Mouse (Mus musculus) stomach, embryonic 14.5 days (tissue): ENCODE data around the gene Fam19a4. TPM values are rescaled to one million over a fixed set of nuclear protein-coding genes. Genes with fewer than 3 reads are reported as not detected.
"Not testable (repeated sequence)": the region's sequence is repeated elsewhere in the genome, so short reads cannot be mapped to it uniquely, and the experiment has no call there.

Experiments
- ATAC-seq: fragments of 200-750 bp; cut with Nextera tagmentation; 2 replicates; pipeline ENCODE4 v1.8.0; 2017; ENCODE audit warnings: low read depth, moderate TSS enrichment; ENCODE audit not compliant: insufficient number of reproducible peaks, insufficient read depth, low FRiP score
- H3K27ac ChIP-seq: fragments of 300-500 bp; sonication (generic); 2 replicates; pipeline ENCODE4 v1.5.1; 2014; ENCODE audit warnings: mild to moderate bottlenecking, low read length, moderate library complexity, mixed read lengths
- H3K27me3 ChIP-seq: fragments of 300-500 bp; sonication (generic); 2 replicates; pipeline ENCODE4 v1.6.1; 2014; ENCODE audit warnings: low read length, control low read depth, mixed read lengths; ENCODE audit not compliant: control insufficient read depth, insufficient read depth
- H3K36me3 ChIP-seq: fragments of 300-500 bp; sonication (generic); 2 replicates; pipeline ENCODE4 v1.6.1; 2014; ENCODE audit warnings: mild to moderate bottlenecking, control low read depth, low read length, moderate library complexity, mixed read lengths; ENCODE audit not compliant: control insufficient read depth, insufficient read depth
- H3K4me1 ChIP-seq: fragments of 300-500 bp; sonication (generic); 2 replicates; pipeline ENCODE4 v1.6.1; 2014; ENCODE audit warnings: low read length, control low read depth, mixed read lengths; ENCODE audit not compliant: control insufficient read depth, insufficient read depth
- H3K4me2 ChIP-seq: fragments of 300-500 bp; sonication (generic); replicated peaks from 2 replicates; pipeline ENCODE4 v1.6.1; 2014; ENCODE audit warnings: low read depth, low read length, control low read depth
- H3K4me3 ChIP-seq: fragments of 300-500 bp; sonication (generic); 2 replicates; pipeline ENCODE4 v1.5.1; 2014; ENCODE audit warnings: low read depth, low read length, control low read depth
- H3K9ac ChIP-seq: fragments of 300-500 bp; sonication (generic); replicated peaks from 2 replicates; pipeline ENCODE4 v1.6.1; 2014; ENCODE audit warnings: low read depth, mild to moderate bottlenecking, control low read depth, low read length, moderate library complexity, mixed read lengths
- H3K9me3 ChIP-seq: fragments of 300-500 bp; sonication (generic); 2 replicates; pipeline ENCODE4 v1.6.1; 2016; ENCODE audit warnings: low read depth, low read length, control low read depth; ENCODE audit not compliant: control insufficient read depth
- WGBS: fragments of 180-500 bp; shearing (Covaris S2); extraction: QIAGEN DNeasy Blood & Tissue Kit; methylation state at CpG from one replicate; pipeline ENCODE4 v1.1.7; 2014; 5-methylcytosine and 5-hydroxymethylcytosine counted together
- polyA plus RNA-seq: library from polyadenylated mRNA; unstranded; fragments of >200 nt; fragmentation: Nextera tagmentation; extraction: Ambion mirVana; gene quantifications from 2 replicates; pipeline ENCODE4 v1.2.1, GENCODE M21; 2014

The Fam19a4 gene
- polyA plus RNA-seq, 1 experiment from 2014 or later, result 0.29 TPM

DNA sequence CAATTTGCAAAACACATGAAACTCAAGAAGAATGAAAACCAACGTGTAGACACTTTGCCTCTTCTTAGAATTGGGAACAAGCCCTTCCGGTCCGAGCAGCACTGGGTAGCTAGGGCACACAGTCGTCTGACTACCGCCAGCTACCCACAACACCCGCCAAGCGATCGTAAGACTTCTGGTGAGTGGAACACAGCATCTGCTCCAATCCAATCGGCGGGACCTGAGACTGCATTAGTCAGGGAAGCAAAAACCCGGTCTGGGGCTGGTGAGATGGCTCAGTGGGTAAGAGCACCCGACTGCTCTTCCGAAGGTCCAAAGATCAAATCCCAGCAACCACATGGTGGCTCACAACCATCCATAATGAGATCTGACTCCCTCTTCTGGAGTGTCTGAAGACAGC, 183.6 kb downstream of the Fam19a4 start:
- H3K4me3 ChIP-seq, H3K36me3 ChIP-seq, ATAC-seq, H3K4me1 ChIP-seq, H3K9me3 ChIP-seq, H3K27ac ChIP-seq, H3K9ac ChIP-seq, H3K4me2 ChIP-seq, H3K27me3 ChIP-seq: not testable (repeated sequence)
- WGBS, result 88% methylated on average over 13 of the region's 13 CpGs

DNA sequence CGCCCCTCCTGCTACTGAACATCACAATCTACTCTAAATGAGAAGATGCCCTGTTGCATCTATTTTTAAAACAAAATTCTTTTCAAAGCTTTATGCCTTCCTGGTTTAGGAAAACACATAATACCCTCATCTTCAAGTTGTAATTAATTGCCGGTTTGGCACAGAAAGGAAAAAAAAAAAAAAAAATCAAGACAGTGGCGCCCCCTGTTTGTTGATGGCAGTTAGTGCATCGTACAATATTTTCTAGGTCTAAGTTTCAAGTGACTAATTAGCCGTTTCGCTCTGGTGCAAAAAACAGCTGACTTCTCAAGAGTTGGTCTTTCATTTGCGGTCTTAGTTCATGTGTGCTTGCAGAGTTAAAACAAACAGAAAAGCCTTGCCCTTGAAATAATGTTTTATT, 207.1 kb downstream of the Fam19a4 start:
- WGBS, result 71% methylated on average over 7 of the region's 7 CpGs
- Histone ChIP-seq H3K9me3 (no peaks in the 10 kb centered on the region), H3K9ac (no peak overlapping the region), H3K36me3 (no peaks in the 10 kb centered on the region), H3K4me1 (0 out of 2 replicates have a peak, but pooled peaks cover 3% of the 10 kb centered on the region), H3K4me2 (no peak overlapping the region), H3K27me3 (no peaks in the 10 kb centered on the region), H3K27ac (no peak overlapping the region), H3K4me3 (no peak overlapping the region)
- no peak for ATAC-seq

DNA sequence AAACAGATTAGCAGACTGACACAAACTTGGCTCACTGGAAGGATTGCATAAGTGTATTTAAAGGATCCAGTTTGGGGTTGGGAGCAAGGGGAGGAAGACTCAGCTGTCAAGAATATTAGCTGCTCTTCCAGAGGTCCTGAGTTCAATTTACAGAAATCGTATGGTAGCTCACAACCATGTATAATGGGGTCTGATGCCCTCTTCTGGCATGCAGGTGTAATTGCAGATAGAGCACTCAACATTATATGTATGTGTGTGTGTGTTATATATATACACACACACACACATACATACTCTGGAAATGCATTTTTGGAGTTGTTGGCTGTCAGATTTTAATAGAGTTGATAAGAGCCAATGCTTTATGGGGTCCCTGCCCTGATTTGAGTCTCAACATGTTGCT, 216.3 kb downstream of the Fam19a4 start:
- WGBS, result 35% methylated on average over 1 of the region's 1 CpGs
- Histone ChIP-seq H3K4me1 (no peaks in the 10 kb centered on the region), H3K9ac (no peak overlapping the region), H3K27me3 (no peaks in the 10 kb centered on the region), H3K27ac (no peak overlapping the region), H3K36me3 (no peaks in the 10 kb centered on the region), H3K4me2 (no peak overlapping the region), H3K4me3 (no peak overlapping the region), H3K9me3 (no peaks in the 10 kb centered on the region)
- no peak for ATAC-seq

DNA sequence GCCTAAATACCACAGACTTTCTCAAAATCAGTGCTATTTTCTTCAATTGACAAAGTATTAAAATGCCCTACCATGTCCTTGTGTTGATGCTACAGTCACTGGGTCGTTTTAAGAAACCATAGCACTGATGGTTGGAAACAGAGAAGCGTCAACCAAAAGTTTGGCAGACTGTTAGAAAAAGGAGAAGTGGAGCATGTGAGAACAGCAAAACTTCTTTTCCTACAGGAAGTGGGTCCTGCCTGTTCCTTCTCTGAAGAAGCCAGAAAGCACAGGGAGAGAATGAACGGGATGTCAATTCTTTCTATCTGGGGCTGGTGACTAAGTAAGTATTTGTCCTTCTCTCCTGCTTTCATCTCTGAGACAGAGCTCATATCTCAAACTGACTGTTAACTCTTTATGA, 219.6 kb downstream of the Fam19a4 start:
- 69% methylated on average over 3 of the region's 3 CpGs for WGBS
- no peaks in the 10 kb centered on the region for H3K27me3 ChIP-seq

DNA sequence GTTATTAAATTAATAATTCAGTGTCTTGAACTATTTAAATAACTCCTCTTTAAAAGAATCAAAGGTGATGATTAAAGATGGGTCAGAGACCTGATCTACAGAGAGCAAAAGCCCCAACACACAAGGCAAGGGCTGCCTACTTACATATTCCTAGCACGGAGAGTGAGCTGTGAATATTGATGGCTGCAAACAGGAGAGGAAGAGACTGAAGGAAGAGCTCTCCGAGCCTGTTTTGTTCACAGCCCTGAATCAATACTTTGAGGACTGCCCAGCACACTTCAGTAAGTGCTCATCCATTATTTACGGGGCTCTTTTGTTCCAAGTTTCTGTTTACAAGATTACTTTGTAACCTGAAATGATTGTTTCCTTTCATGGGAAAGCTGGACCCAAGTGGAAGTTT, 233.6 kb downstream of the Fam19a4 start:
- Histone ChIP-seq H3K9me3 (no peaks in the 10 kb centered on the region), H3K9ac (no peak overlapping the region), H3K27me3 (no peaks in the 10 kb centered on the region), H3K36me3 (no peaks in the 10 kb centered on the region), H3K27ac (no peak overlapping the region), H3K4me2 (no peak overlapping the region), H3K4me3 (no peak overlapping the region), H3K4me1 (no peaks in the 10 kb centered on the region)
- WGBS, result 51% methylated on average over 3 of the region's 3 CpGs
- ATAC-seq, result no peak

More for the DNA sequence above, 219.6 kb downstream of the Fam19a4 start:
- Histone ChIP-seq H3K4me2 (no peak overlapping the region), H3K36me3 (no peaks in the 10 kb centered on the region), H3K27ac (no peak overlapping the region), H3K9ac (no peak overlapping the region), H3K4me1 (no peaks in the 10 kb centered on the region), H3K4me3 (no peak overlapping the region), H3K9me3 (no peaks in the 10 kb centered on the region)
- no peak for ATAC-seq

DNA sequence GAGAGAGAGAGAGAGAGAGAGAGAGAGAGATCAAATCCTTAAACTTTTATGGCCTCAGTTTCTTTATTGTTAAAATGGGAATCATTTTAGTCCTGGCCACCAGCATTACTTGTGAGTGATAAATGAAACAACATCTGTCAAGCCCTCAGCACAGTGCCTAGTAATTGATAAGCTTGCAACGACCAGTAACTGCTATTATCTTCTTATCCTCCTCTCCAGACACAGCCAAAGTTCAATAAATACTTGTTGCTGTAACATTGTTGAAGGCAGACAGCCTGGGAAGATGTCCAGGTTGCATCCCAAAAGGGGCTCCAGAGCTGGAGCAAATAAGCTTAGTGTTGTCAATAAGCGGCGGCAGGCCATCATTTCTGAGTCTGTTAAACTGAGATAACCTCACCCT, 257.2 kb downstream of the Fam19a4 start:
- Histone ChIP-seq H3K9ac (no peak overlapping the region), H3K36me3 (no peaks in the 10 kb centered on the region), H3K4me1 (no peaks in the 10 kb centered on the region), H3K27me3 (no peaks in the 10 kb centered on the region), H3K27ac (no peak overlapping the region), H3K4me3 (no peak overlapping the region), H3K9me3 (no peaks in the 10 kb centered on the region), H3K4me2 (no peak overlapping the region)
- no peak for ATAC-seq
- 52% methylated on average over 3 of the region's 3 CpGs for WGBS

DNA sequence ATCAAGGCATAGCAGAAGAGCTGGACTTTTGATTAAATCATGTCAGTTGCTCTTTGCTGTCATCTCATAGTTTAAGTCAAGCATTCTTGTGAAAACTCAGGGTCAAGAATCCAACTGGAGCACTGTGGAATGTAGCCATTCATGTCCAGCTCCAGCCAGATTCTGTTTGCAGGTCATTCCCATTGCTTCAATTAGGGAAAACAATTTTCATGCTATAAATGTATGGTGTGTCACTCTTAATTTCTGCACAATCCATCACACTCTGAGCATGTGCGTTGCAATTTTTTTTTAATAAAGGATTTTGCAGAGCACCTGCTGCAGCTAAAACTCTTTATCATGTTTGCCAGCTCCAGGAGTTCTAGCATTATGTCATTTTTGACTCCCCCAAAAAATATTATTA, 261.5 kb downstream of the Fam19a4 start:
- H3K27me3 ChIP-seq, result no peaks in the 10 kb centered on the region
- H3K9ac ChIP-seq, result no peak overlapping the region
- H3K4me3 ChIP-seq, result no peak overlapping the region
- H3K4me1 ChIP-seq, result no peaks in the 10 kb centered on the region
- 100% methylated on average over 1 of the region's 1 CpGs for WGBS
- H3K9me3 ChIP-seq, result no peaks in the 10 kb centered on the region
- no peak for ATAC-seq
- no peak overlapping the region for H3K27ac ChIP-seq
- H3K4me2 ChIP-seq, result no peak overlapping the region
- H3K36me3 ChIP-seq, result no peaks in the 10 kb centered on the region

DNA sequence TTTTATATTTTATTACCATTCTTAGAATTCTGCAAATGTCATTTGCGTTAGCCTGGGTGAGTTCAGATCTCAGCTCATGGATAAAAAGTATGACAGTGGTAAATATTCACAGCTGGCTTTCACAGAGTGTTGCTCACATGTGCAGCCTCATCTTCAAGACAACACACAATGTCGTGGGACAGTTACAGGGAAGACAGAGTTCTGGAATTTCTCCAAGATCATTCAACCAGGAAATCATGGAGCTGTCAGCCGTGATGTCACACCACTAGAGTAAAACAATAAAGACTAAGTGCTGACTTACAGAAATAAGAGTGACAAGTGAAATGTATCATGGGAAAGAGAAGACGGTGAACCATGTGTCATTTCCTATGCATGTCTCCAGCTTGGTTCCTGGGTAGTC, 262.8 kb downstream of the Fam19a4 start:
- 72% methylated on average over 4 of the region's 4 CpGs for WGBS
- ATAC-seq, result no peak

More for the DNA sequence above, 262.8 kb downstream of the Fam19a4 start:
- H3K4me1 ChIP-seq, result no peaks in the 10 kb centered on the region
- H3K4me3 ChIP-seq, result no peak overlapping the region
- H3K9me3 ChIP-seq, result no peaks in the 10 kb centered on the region
- no peak overlapping the region for H3K9ac ChIP-seq
- no peak overlapping the region for H3K4me2 ChIP-seq
- H3K36me3 ChIP-seq, result no peaks in the 10 kb centered on the region
- H3K27ac ChIP-seq, result no peak overlapping the region
- no peaks in the 10 kb centered on the region for H3K27me3 ChIP-seq
